8 mouse cellular contexts compared by ENCODE assay signal in the genomic region with DNA sequence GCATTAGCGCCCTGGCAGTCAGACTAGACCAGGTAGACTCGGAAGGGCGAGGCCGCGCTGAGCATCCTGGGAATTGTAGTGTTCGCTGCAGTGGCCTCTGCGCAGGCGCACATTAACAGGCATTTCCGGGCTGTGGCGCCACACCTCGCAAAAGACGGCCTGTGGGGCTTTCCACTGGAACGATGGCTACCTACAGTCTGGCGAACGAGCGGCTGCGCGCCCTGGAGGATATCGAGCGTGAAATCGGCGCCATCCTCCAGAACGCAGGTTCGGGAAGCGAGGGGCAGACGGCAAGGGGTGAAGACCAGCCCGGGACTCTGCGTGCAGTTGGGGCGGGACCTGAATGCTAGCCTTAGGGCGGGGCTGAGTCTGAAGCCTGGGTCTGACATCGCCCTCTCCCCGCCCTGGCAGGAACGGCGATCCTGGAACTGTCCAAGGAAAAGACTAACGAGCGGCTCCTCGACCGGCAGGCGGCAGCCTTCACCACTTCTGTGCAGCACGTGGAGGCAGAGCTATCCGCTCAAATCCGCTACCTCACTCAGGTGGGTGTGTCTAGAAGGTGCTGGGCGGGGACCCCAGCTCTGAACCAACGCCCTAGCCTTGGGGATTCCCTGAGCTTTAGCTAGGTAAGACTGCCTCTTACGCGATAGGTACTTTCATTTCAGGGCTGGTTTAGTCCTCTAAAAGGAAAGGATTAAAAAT. TPM values are rescaled to one million over a fixed set of nuclear protein-coding genes. Genes with fewer than 3 reads are reported as not detected.
A peak's percentile ranks its signal among the peaks of the same experiment; 100 is the strongest.
DNase-seq lines count a peak whose midpoint lies in the region; ATAC-seq and TF ChIP-seq lines count a peak whose summit lies in the region.

Gene Med11 (plus strand): TSS at position 123 of the 702 bp plus-strand sequence.

- H3K4me3 ChIP-seq in gastrocnemius, adult 2 months: peak within 1 kb of the TSS; percentile 83
- peak within 1 kb of the TSS; percentile 58 for H3K4me3 ChIP-seq in hindbrain, postnatal 0 days (ENCODE audit: low read length)
- peak within 1 kb of the TSS; percentile 83 for H3K4me3 ChIP-seq in left cerebral cortex, adult 2 months

- peak within 1 kb of the TSS; percentile 70 for H3K4me2 ChIP-seq in hindbrain, postnatal 0 days (ENCODE audit: low read depth, low read length)

- H3K36me3 ChIP-seq in hindbrain, postnatal 0 days (ENCODE audit: insufficient read depth, low read length): no peaks in the 10 kb centered on the region

- H3K27me3 ChIP-seq in hindbrain, postnatal 0 days (ENCODE audit: insufficient read depth, low read length): no peaks in the 10 kb centered on the region

- H3K4me1 ChIP-seq in hindbrain, postnatal 0 days (ENCODE audit: insufficient read depth, low read length): peaks cover 4% of the 10 kb centered on the region; the same call in 1 of the 2 replicates

- intact Hi-C loops in gastrocnemius, adult 2 months (cut with DNase I): loop anchor here (2.0 kb wide), 2 partner anchors 19 to 55 kb away; partner anchors contain the start of gene Arrb2
- intact Hi-C loops in left cerebral cortex, adult 2 months (cut with DNase I): loop anchor here (1.0 to 2.0 kb wide), 3 partner anchors 19 to 195 kb away; partner anchors contain the start of genes Rnf167 and Slc25a11

- peak within 1 kb of the TSS; percentile 96 for H3K27ac ChIP-seq in gastrocnemius, adult 2 months
- peak within 1 kb of the TSS; percentile 89 for H3K27ac ChIP-seq in hindbrain, postnatal 0 days
- peak within 1 kb of the TSS; percentile 99 for H3K27ac ChIP-seq in left cerebral cortex, adult 2 months

- peak within 1 kb of the TSS; percentile 53 for H3K9ac ChIP-seq in hindbrain, postnatal 0 days (replicated peaks; ENCODE audit: low read length)

- WGBS in hindbrain, postnatal 0 days: under 1% methylated on average over 46 of the region's 46 CpGs

- H3K9me3 ChIP-seq in hindbrain, postnatal 0 days (ENCODE audit: low read length): no peaks in the 10 kb centered on the region

- peak; percentile 99 for DNase-seq in ZHBTc4 (ENCODE audit: low read depth, low spot score)
- DNase-seq in gastrocnemius, adult 2 months: peak; percentile 98
- DNase-seq in hindbrain, postnatal 0 days (ENCODE audit: low spot score): peak; percentile 96
- peak; percentile 92 for DNase-seq in left cerebral cortex, adult 2 months (ENCODE audit: extremely low spot score in 1 of 2, low spot score in 2 of 2)
- DNase-seq in right cerebral cortex, adult 2 months (ENCODE audit: low spot score in 2 of 2): peak; percentile 95 to 97
- DNase-seq in urinary bladder, postnatal 14 days (ENCODE audit: low spot score): peak; percentile 99

- peak; percentile 92 for ATAC-seq in common myeloid progenitor, adult 5-6 weeks (replicated peaks; ENCODE audit: low read depth, poor library complexity, severe bottlenecking)
- ATAC-seq in hindbrain, postnatal 0 days: peak; percentile 99
- peak; percentile 83 for ATAC-seq in megakaryocyte, adult 5-6 weeks (ENCODE audit: poor library complexity, severe bottlenecking)

- peak; percentile 92 for TF ChIP-seq CTCF in gastrocnemius, adult 2 months (IDR thresholded peaks at IDR 0.05)
- TF ChIP-seq CTCF in hindbrain, postnatal 0 days (IDR thresholded peaks at IDR 0.05; ENCODE audit: low read depth): peak; percentile 93
- TF ChIP-seq CTCF in left cerebral cortex, adult 2 months (IDR thresholded peaks at IDR 0.05): peak; percentile 86

RNA-seq across cellular contexts. Expression of gene Med11, which starts in this region (rescaled TPM):
- total RNA-seq in common myeloid progenitor, adult 5-6 weeks (2017): 36.3 and 43.1 TPM in 2 replicates
- 1 to 10 TPM; 4.9 to 6.4 TPM for total RNA-seq in gastrocnemius, adult 2 months (2021)
- total RNA-seq in hindbrain, postnatal 0 days (2014; rRNA removed): 22.9 and 23.7 TPM in 2 replicates
- 29.3 and 30.5 TPM in 2 replicates for polyA plus RNA-seq in hindbrain, postnatal 0 days (2015; fragmentation: Nextera tagmentation; extraction: Ambion mirVana)
- 10 to 100 TPM; 13.2 to 14.8 TPM for total RNA-seq in left cerebral cortex, adult 2 months (2021)
- 42.2 and 64.0 TPM in 2 replicates for total RNA-seq in megakaryocyte, adult 5-6 weeks (2015)
- total RNA-seq in megakaryocyte, adult 5-6 weeks (2017): 47.8 and 55.3 TPM in 2 replicates

Comparison
In these comparisons a context has a peak if more than half of its experiments do, and no peak if none do; other contexts are left out.
1. Peak in every context shown above with its lines: DNase-seq, ATAC-seq, H3K4me3 ChIP-seq and H3K27ac ChIP-seq.